Mouse (Mus musculus) hindbrain, embryonic 14.5 days (tissue): Measurements from ENCODE around the gene Fcho1. TPM values are rescaled to one million over a fixed set of nuclear protein-coding genes. Genes with fewer than 3 reads are reported as not detected.

ENCODE experiments used
- ATAC-seq: fragments of 200-750 bp; cut with Nextera tagmentation; 2 replicates; pipeline ENCODE4 v1.8.0; 2017; ENCODE audit warnings: moderate number of reproducible peaks, mild to moderate bottlenecking, moderate TSS enrichment, moderate library complexity; ENCODE audit not compliant: low FRiP score
- DNase-seq: peaks from one replicate; pipeline ENCODE4 v3.0.0-alpha.2; 2015; ENCODE audit warnings: low spot score
- H3K27ac ChIP-seq: fragments of 300-500 bp; sonication (generic); 2 replicates; pipeline ENCODE4 v1.5.1; 2014; ENCODE audit warnings: mild to moderate bottlenecking, moderate library complexity
- H3K27me3 ChIP-seq: fragments of 300-500 bp; sonication (generic); 2 replicates; pipeline ENCODE4 v1.6.1; 2014; ENCODE audit warnings: mild to moderate bottlenecking, low read length, mixed read lengths; ENCODE audit not compliant: control insufficient read depth, insufficient read depth
- H3K36me3 ChIP-seq: fragments of 300-500 bp; sonication (generic); replicated peaks from 2 replicates; pipeline ENCODE4 v1.6.1; 2014; ENCODE audit not compliant: control insufficient read depth, insufficient read depth
- H3K4me1 ChIP-seq: fragments of 300-500 bp; sonication (generic); replicated peaks from 2 replicates; pipeline ENCODE4 v1.6.1; 2014; ENCODE audit warnings: antibody characterized with exemption, low read length, mixed read lengths; ENCODE audit not compliant: control insufficient read depth, insufficient read depth
- H3K4me2 ChIP-seq: fragments of 300-500 bp; sonication (generic); replicated peaks from 2 replicates; pipeline ENCODE4 v1.6.1; 2014; ENCODE audit warnings: mild to moderate bottlenecking, moderate library complexity
- H3K4me3 ChIP-seq: fragments of 300-500 bp; sonication (generic); replicated peaks from 2 replicates; pipeline ENCODE4 v1.5.1; 2014; ENCODE audit warnings: mild to moderate bottlenecking, low read length
- H3K9ac ChIP-seq: fragments of 300-500 bp; sonication (generic); 2 replicates; pipeline ENCODE4 v1.6.1; 2014
- H3K9me3 ChIP-seq: fragments of 300-500 bp; sonication (generic); 2 replicates; pipeline ENCODE4 v1.6.1; 2016; ENCODE audit warnings: low read length; ENCODE audit not compliant: control insufficient read depth
- WGBS: fragments of 180-500 bp; shearing (Covaris S2); extraction: QIAGEN DNeasy Blood & Tissue Kit; methylation state at CpG from one replicate; pipeline ENCODE4 v1.1.7; 2014; 5-methylcytosine and 5-hydroxymethylcytosine counted together
- polyA plus RNA-seq: library from polyadenylated mRNA; unstranded; fragments of >200 nt; fragmentation: Nextera tagmentation; extraction: Ambion mirVana; gene quantifications from 2 replicates; pipeline ENCODE4 v1.2.1, GENCODE M21; 2014

Fcho1 gene
- polyA plus RNA-seq, 1 experiment from 2014 or later: 57.3 TPM

- Histone ChIP-seq H3K9me3 (no peaks in the 10 kb centered on the region), H3K4me2 (no peak overlapping the region), H3K36me3 (peaks cover 69% of the 10 kb centered on the region), H3K4me3 (no peak overlapping the region), H3K4me1 (no peaks in the 10 kb centered on the region), H3K27ac (no peak overlapping the region), H3K27me3 (peaks cover 53% of the 10 kb centered on the region), H3K9ac (no peak overlapping the region)
- WGBS: 39% methylated on average over 17 of the region's 17 CpGs
- no peak for DNase-seq
- no peak for ATAC-seq
Observed at GRCm38 (mm10) chr8:71658515-71659049, 66.9 kb downstream of the Fcho1 start.

Other genes starting within 250 kb of the Fcho1 start
- gene Ano8, start 239.8 kb downstream of the Fcho1 start, polyA plus RNA-seq: 8.5 and 10.6 TPM in 2 replicates
- gene Gtpbp3, start 237.6 kb downstream of the Fcho1 start, polyA plus RNA-seq: 4.7 and 7.3 TPM in 2 replicates
- gene Plvap, start 214.0 kb downstream of the Fcho1 start, polyA plus RNA-seq: 9.2 and 10.5 TPM in 2 replicates
- gene Ccdc194, start 200.0 kb downstream of the Fcho1 start, polyA plus RNA-seq: 0.22 and 0.92 TPM in 2 replicates
- gene Bst2, start 188.3 kb downstream of the Fcho1 start, polyA plus RNA-seq: 4.0 and 5.4 TPM in 2 replicates
- gene Mvb12a, start 182.8 kb downstream of the Fcho1 start, polyA plus RNA-seq: 50.8 and 66.6 TPM in 2 replicates
- gene Tmem221, start 166.8 kb downstream of the Fcho1 start, polyA plus RNA-seq: 0.32 TPM in 1 of 2 replicates, not detected in the other
- 0.13 TPM in 1 of 2 replicates, not detected in the other for gene Nxnl1, start 159.1 kb downstream of the Fcho1 start, polyA plus RNA-seq
- gene Slc27a1, start 156.8 kb downstream of the Fcho1 start, polyA plus RNA-seq: 41.6 and 57.3 TPM in 2 replicates
- gene Pgls, start 133.5 kb downstream of the Fcho1 start, polyA plus RNA-seq: 243 and 246 TPM in 2 replicates
- gene Fam129c, start 128.1 kb downstream of the Fcho1 start, polyA plus RNA-seq: 5.2 and 5.7 TPM in 2 replicates
- gene Colgalt1, start 114.7 kb downstream of the Fcho1 start, polyA plus RNA-seq: 62.4 and 66.0 TPM in 2 replicates
- gene Unc13a, start 54.0 kb downstream of the Fcho1 start, polyA plus RNA-seq: 16.6 and 16.7 TPM in 2 replicates
- 5.4 TPM in 2 replicates for gene Jak3, start 49.4 kb downstream of the Fcho1 start, polyA plus RNA-seq
- 1.4 and 1.5 TPM in 2 replicates for gene Insl3, start 36.5 kb downstream of the Fcho1 start, polyA plus RNA-seq
- gene B3gnt3, start 23.9 kb downstream of the Fcho1 start, polyA plus RNA-seq: 0.21 and 0.41 TPM in 2 replicates
- 9.8 and 10.4 TPM in 2 replicates for gene Zfp709, start 156.3 kb upstream of the Fcho1 start, polyA plus RNA-seq
- gene Zfp882, start 182.9 kb upstream of the Fcho1 start, polyA plus RNA-seq: 15.8 and 17.1 TPM in 2 replicates
- gene Zfp617, start 182.9 kb upstream of the Fcho1 start, polyA plus RNA-seq: 35.3 and 37.8 TPM in 2 replicates
- 18.8 and 25.4 TPM in 2 replicates for gene Zfp961, start 225.3 kb upstream of the Fcho1 start, polyA plus RNA-seq